Mouse (Mus musculus) inflammation-experienced regulatory T-cells, adult 6 months (primary cell): Measurements from ENCODE around the gene Gm28576. TPM values are rescaled to one million over a fixed set of nuclear protein-coding genes. Genes with fewer than 3 reads are reported as not detected.
"Not testable (repeated sequence)": the region's sequence is repeated elsewhere in the genome, so short reads cannot be mapped to it uniquely, and the experiment has no call there.

Source experiments
- ATAC-seq: one replicate; pipeline ENCODE4 v1.8.0; 2017
- polyA plus RNA-seq, 3 experiments: library from polyadenylated mRNA; unstranded; fragments of 100-300 nt; shearing (Covaris generic); gene quantifications; one replicate each; pipeline ENCODE4 v1.2.1; 2017

Gm28576 gene
- polyA plus RNA-seq: not detected

DNA sequence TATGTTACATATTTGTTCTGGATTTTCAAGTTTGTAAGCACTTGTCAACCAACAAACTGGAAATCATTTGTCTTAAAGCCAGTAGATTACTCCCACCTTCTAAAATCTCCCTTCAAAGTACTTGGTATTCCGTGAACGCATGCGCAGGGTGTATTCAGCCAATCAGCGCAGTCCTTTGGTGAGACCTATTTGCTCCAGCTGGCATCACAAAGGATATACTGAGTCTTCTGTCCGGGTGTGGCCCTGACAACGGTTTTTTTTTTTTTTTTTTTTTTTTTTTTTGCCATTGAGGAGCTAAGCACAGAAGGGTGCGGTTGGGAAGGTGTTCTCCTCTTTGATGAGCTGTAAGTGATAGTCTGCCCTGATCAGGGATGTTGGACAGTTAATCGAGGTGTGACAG, at the start of gene Gm28576:
Gm28576 (plus strand) TSS at position 301 of the 400 bp plus-strand sequence.
- ATAC-seq: not testable (repeated sequence)

Other genes with a start within 250 kb of the Gm28576 start
- not detected for gene Gm20826, start 84.5 kb upstream of the Gm28576 start, polyA plus RNA-seq